ENCODE assay signal across 12 mouse cellular contexts in the genomic region with DNA sequence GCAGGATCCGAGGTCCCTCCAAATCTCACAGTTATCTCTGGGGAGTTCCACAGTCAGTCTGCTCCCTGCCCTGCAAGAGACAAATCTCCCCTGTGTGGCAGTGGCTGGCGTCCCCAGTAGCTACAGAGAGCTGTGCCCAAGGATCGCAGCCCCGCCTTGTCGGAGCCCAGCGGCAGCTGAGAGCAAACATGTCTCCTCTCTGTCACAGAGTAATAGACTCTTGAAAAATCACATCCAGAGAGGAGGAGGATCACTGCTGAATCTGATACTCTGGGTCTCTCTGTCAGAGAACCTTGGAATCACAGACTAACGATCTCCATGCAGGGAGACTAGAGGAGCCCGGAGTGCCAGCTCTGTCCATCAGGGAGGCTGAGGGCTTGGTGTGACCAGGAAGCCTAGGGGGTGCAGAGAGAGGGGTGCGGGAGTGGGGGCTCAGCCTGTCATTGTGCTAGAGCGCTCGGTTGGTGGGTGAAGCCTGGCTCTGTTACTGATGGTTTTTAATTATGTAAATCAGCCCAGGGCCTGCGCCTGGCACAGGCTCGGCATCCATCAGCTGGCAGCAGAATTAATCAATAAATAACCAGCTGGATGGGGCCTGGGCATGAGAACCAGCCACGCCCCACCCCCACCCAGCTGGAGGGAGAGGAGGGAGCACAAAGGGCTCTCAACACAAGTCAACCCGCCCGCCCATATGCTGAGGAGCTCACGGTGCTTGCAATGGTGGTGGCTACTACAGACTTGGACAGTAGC. TPM values are rescaled to one million over a fixed set of nuclear protein-coding genes. Genes with fewer than 3 reads are reported as not detected.
DNase-seq lines count a peak whose midpoint lies in the region; ATAC-seq and TF ChIP-seq lines count a peak whose summit lies in the region.
"Had no signal": no experiment of that assay in that cellular context is flagged by ENCODE, and none has a peak within 500 bp of the region (broad histone marks: within the 10 kb centered on the region; RNA-seq: fewer than 3 reads in every experiment).

No protein-coding gene starts in this region.

- H3K4me2 ChIP-seq in intestine, postnatal 0 days (replicated peaks; ENCODE audit: low read depth), result no peak overlapping the region
- H3K4me2 ChIP-seq: embryonic facial prominence, embryonic 12.5 days; heart, embryonic 11.5 days had no signal

- H3K9ac ChIP-seq in intestine, postnatal 0 days (ENCODE audit: low read depth, low read length), result no peak overlapping the region
- H3K9ac ChIP-seq: embryonic facial prominence, embryonic 12.5 days; liver, postnatal 0 days had no signal

- no peak for TF ChIP-seq CTCF in intestine, postnatal 0 days (IDR thresholded peaks at IDR 0.05; ENCODE audit: low read depth)

- H3K9me3 ChIP-seq in forebrain, embryonic 10.5 days, result no peaks in the 10 kb centered on the region
- H3K9me3 ChIP-seq in intestine, postnatal 0 days (ENCODE audit: control insufficient read depth), result no peaks in the 10 kb centered on the region
- H3K9me3 ChIP-seq in midbrain, embryonic 10.5 days (replicated peaks), result no peaks in the 10 kb centered on the region
- H3K9me3 ChIP-seq: embryonic facial prominence, embryonic 12.5 days had no signal

- H3K27ac ChIP-seq in forebrain, embryonic 10.5 days, result peak overlapping the region; percentile 51; the same call in 1 of the 2 replicates
- H3K27ac ChIP-seq in intestine, postnatal 0 days (ENCODE audit: low read depth, low read length), result no peak overlapping the region
- H3K27ac ChIP-seq in midbrain, embryonic 10.5 days (replicated peaks), result peak overlapping the region; percentile 58
- H3K27ac ChIP-seq: embryonic facial prominence, embryonic 12.5 days had no signal

- WGBS in forebrain, embryonic 10.5 days, result 51% methylated on average over 17 of the region's 17 CpGs
- 18% methylated on average over 17 of the region's 17 CpGs for WGBS in intestine, postnatal 0 days
- WGBS in midbrain, embryonic 10.5 days, result 51% methylated on average over 17 of the region's 17 CpGs

- H3K4me3 ChIP-seq in forebrain, embryonic 10.5 days, result no peak overlapping the region
- no peak overlapping the region for H3K4me3 ChIP-seq in intestine, postnatal 0 days (ENCODE audit: low read depth, low read length)
- H3K4me3 ChIP-seq in midbrain, embryonic 10.5 days, result no peak overlapping the region
- H3K4me3 ChIP-seq: embryonic facial prominence, embryonic 12.5 days had no signal

- DNase-seq in MN1 (ENCODE audit: low spot score), result peak; percentile 72
- DNase-seq in forebrain, embryonic 10.5 days (ENCODE audit: extremely low spot score, low spot score), result no peak
- no peak for DNase-seq in midbrain, embryonic 10.5 days (ENCODE audit: low spot score)
- no peak for DNase-seq in thymus, postnatal 36 days
- no peak for DNase-seq in thymus, postnatal 14 days
- DNase-seq in spleen, postnatal 4 days (ENCODE audit: low spot score in 2 of 2), result no peak
- DNase-seq in urinary bladder, postnatal 36 days (ENCODE audit: low spot score in 2 of 2), result no peak
- DNase-seq: liver, postnatal 0 days; thymus, postnatal 25 days had no signal

- H3K4me1 ChIP-seq in forebrain, embryonic 10.5 days, result peaks cover 27% of the 10 kb centered on the region
- H3K4me1 ChIP-seq in intestine, postnatal 0 days (replicated peaks; ENCODE audit: control insufficient read depth, insufficient read depth, low read length), result no peaks in the 10 kb centered on the region
- H3K4me1 ChIP-seq in midbrain, embryonic 10.5 days, result peaks cover 33% of the 10 kb centered on the region
- H3K4me1 ChIP-seq: embryonic facial prominence, embryonic 12.5 days had no signal

- H3K27me3 ChIP-seq in forebrain, embryonic 10.5 days (ENCODE audit: poor library complexity, severe bottlenecking), result peaks cover 29% of the 10 kb centered on the region
- H3K27me3 ChIP-seq in intestine, postnatal 0 days (replicated peaks; ENCODE audit: control insufficient read depth, insufficient read depth, low read length), result peaks cover 9% of the 10 kb centered on the region
- peaks cover 10% of the 10 kb centered on the region for H3K27me3 ChIP-seq in midbrain, embryonic 10.5 days (ENCODE audit: low read depth, poor library complexity, severe bottlenecking)

- ATAC-seq in intestine, postnatal 0 days, result 0 out of 2 replicates have a peak, but pooled peaks have one; percentile 33
- ATAC-seq: liver, postnatal 0 days had no signal

- no peaks in the 10 kb centered on the region for H3K36me3 ChIP-seq in forebrain, embryonic 10.5 days (replicated peaks)
- no peaks in the 10 kb centered on the region for H3K36me3 ChIP-seq in intestine, postnatal 0 days (ENCODE audit: control insufficient read depth, insufficient read depth)
- no peaks in the 10 kb centered on the region for H3K36me3 ChIP-seq in midbrain, embryonic 10.5 days
- H3K36me3 ChIP-seq: embryonic facial prominence, embryonic 12.5 days had no signal

RNA-seq across cellular contexts. Expression of gene Elfn2, which starts 17.0 kb away (rescaled TPM):
- polyA plus RNA-seq in forebrain, embryonic 10.5 days (2016; fragmentation: Nextera tagmentation; extraction: Ambion mirVana), result 0.05 and 0.15 TPM in 2 replicates
- 0.10 and 0.17 TPM in 2 replicates for polyA plus RNA-seq in intestine, postnatal 0 days (2015; fragmentation: Nextera tagmentation; extraction: Ambion mirVana)
- polyA plus RNA-seq in midbrain, embryonic 10.5 days (2016; fragmentation: Nextera tagmentation; extraction: Ambion mirVana), result 0.23 and 0.26 TPM in 2 replicates
- polyA plus RNA-seq: heart, embryonic 11.5 days; liver, postnatal 0 days had no signal

RNA-seq across cellular contexts. Expression of gene Mfng, which starts 37.7 kb away (rescaled TPM):
- 71.1 and 83.6 TPM in 2 replicates for polyA plus RNA-seq in forebrain, embryonic 10.5 days (2016; fragmentation: Nextera tagmentation; extraction: Ambion mirVana)
- 7.2 and 7.6 TPM in 2 replicates for polyA plus RNA-seq in intestine, postnatal 0 days (2015; fragmentation: Nextera tagmentation; extraction: Ambion mirVana)
- 81.5 and 121 TPM in 2 replicates for polyA plus RNA-seq in midbrain, embryonic 10.5 days (2016; fragmentation: Nextera tagmentation; extraction: Ambion mirVana)
